Mouse (Mus musculus) testis, adult 2 months (tissue): Measurements from ENCODE around the gene Bend5.

Source experiments
- CTCF ChIP-seq: fragments of 200-500 bp; IDR thresholded peaks from 2 replicates; pipeline ENCODE4 v1.5.1; 2012; ENCODE audit warnings: low read depth, mild to moderate bottlenecking, inconsistent platforms, low read length, moderate library complexity; ENCODE audit not compliant: control insufficient read depth, insufficient read depth, insufficient replicate concordance
- POLR2A ChIP-seq: fragments of 200-500 bp; IDR thresholded peaks from 2 replicates; pipeline ENCODE4 v1.6.1; 2012; ENCODE audit warnings: low read depth, mild to moderate bottlenecking, inconsistent platforms, low read length, moderate library complexity; ENCODE audit not compliant: control insufficient read depth

GRCm38 (mm10) chr4:111432417-111432816 lies 17.6 kb downstream of the Bend5 start:
- TF ChIP-seq CTCF: no peak
- no peak for TF ChIP-seq POLR2A
